Mouse (Mus musculus): ENCODE data around the gene Trmt44.

GRCm38 (mm10) chr5:35516781-35517180 is 58.1 kb downstream of the Trmt44 start:
- no peak for TF ChIP-seq POLR2A (IDR thresholded peaks at IDR 0.05; ENCODE audit: borderline replicate concordance, control insufficient read depth, low read depth, low read length)
- no peak for TF ChIP-seq CTCF (IDR thresholded peaks at IDR 0.05; ENCODE audit: control insufficient read depth, insufficient read depth, low read length)
